Mouse (Mus musculus): ENCODE data around the gene Sgsm1. TPM values are rescaled to one million over a fixed set of nuclear protein-coding genes. Genes with fewer than 3 reads are reported as not detected.

The Sgsm1 gene
- polyA plus RNA-seq, 1 experiment from 2014 or later = 14.8 TPM

DNA sequence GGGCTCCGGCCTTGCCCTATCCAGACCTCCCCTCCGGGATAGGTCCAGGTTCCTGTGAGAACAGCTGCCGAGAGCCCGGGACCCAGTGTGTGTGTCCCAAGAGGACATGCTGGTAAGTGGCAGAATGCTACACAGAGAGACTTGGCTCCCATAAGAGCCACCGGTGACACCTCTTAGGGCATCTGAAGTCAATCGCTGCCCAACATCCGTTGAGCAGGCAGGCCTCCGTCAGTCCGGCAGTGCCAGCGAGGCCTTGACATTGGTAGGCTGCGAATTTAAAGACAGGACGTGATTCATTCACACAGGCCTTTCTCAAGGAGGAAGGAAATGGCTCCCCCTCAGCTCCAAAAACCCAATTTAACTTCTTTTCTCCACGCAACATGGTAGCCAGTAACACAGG lies 100.7 kb downstream of the Sgsm1 start:
- H3K4me2 ChIP-seq (replicated peaks) = no peak overlapping the region
- H3K9me3 ChIP-seq (ENCODE audit: control insufficient read depth, low read length) = no peaks in the 10 kb centered on the region
- 84% methylated on average over 13 of the region's 13 CpGs for WGBS
- no peak overlapping the region for H3K4me3 ChIP-seq (replicated peaks; ENCODE audit: low read length)
- ATAC-seq (ENCODE audit: low FRiP score) (no peak), DNase-seq (ENCODE audit: low spot score) (no peak)
- no peak overlapping the region for H3K9ac ChIP-seq
- H3K36me3 ChIP-seq (replicated peaks; ENCODE audit: control insufficient read depth, insufficient read depth) = no peaks in the 10 kb centered on the region
- no peaks in the 10 kb centered on the region for H3K27me3 ChIP-seq (ENCODE audit: control insufficient read depth, insufficient read depth, low read length)
- H3K4me1 ChIP-seq (replicated peaks; ENCODE audit: control insufficient read depth, insufficient read depth, low read length) = peaks cover 14% of the 10 kb centered on the region
- peak overlapping the region; percentile 60 for H3K27ac ChIP-seq

DNA sequence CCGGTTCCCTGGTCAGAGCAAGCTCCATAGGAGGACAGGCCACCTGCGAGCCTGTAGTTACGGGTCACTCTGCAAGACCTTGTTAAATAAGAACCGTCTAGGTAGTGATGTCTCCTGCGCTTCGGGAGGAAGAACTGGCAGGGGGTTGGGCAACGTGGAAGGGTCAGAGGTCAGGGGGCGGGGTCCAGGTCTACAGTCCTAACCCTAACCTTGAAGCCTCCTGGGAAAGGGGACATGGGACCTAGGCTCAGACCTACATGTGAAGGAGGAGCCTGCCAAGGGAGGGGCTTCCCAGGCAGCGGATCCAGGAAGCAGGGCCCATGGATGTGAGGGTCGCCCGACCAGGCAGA lies 101.2 kb downstream of the Sgsm1 start:
- Histone ChIP-seq H3K27ac (peak overlapping the region; percentile 60), H3K9ac (no peak overlapping the region), H3K27me3 (ENCODE audit: control insufficient read depth, insufficient read depth, low read length) (no peaks in the 10 kb centered on the region), H3K4me1 (replicated peaks; ENCODE audit: control insufficient read depth, insufficient read depth, low read length) (peaks cover 14% of the 10 kb centered on the region), H3K4me2 (replicated peaks) (no peak overlapping the region), H3K4me3 (replicated peaks; ENCODE audit: low read length) (no peak overlapping the region), H3K36me3 (replicated peaks; ENCODE audit: control insufficient read depth, insufficient read depth) (no peaks in the 10 kb centered on the region), H3K9me3 (ENCODE audit: control insufficient read depth, low read length) (no peaks in the 10 kb centered on the region)
- 48% methylated on average over 11 of the region's 11 CpGs for WGBS
- ATAC-seq (ENCODE audit: low FRiP score) (no peak), DNase-seq (ENCODE audit: low spot score) (no peak)

DNA sequence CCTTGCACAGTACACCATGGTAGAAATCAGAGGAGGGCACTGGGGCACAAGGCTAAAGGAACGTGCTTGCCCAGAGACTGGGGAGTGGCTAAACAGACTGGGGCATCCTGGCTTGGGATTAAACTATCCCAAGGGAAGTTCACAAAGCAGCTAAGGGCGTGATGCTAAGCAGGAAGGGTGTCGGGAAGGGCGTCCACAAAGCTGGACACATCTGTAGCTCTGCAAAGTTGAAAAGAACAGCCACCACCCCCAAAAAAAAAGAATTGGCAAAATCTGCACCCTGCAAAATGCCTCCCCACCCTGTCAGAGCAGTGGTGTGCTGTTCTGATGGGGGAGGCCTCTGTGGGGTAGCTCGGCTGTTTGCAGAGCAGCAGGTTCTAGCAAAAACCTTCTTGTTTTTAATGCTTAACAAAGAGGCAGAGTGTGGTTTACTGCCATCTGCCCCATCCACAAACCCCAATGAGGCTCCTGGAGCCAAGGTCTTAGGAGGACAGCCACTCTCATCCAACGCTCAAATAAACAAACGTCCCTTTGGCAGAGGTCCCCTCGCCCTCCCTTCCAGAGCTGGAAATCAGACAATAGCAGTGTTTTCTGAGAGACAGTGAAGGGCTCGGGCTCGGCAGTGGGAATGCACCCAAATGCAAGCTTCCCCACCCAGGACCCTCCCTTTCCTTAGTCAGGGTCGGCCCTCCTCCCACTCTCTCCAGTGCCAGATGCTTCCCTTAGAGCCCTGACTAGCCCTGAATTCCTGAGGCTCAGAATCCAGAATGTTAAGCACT lies 101.8 kb downstream of the Sgsm1 start:
- Histone ChIP-seq H3K9ac (no peak overlapping the region), H3K36me3 (replicated peaks; ENCODE audit: control insufficient read depth, insufficient read depth) (no peaks in the 10 kb centered on the region), H3K27me3 (ENCODE audit: control insufficient read depth, insufficient read depth, low read length) (no peaks in the 10 kb centered on the region), H3K4me2 (replicated peaks) (no peak overlapping the region), H3K27ac (peak overlapping the region; percentile 60), H3K4me1 (replicated peaks; ENCODE audit: control insufficient read depth, insufficient read depth, low read length) (peaks cover 14% of the 10 kb centered on the region), H3K9me3 (ENCODE audit: control insufficient read depth, low read length) (no peaks in the 10 kb centered on the region), H3K4me3 (replicated peaks; ENCODE audit: low read length) (no peak overlapping the region)
- ATAC-seq (ENCODE audit: low FRiP score) (peak; percentile 77; the same call in 1 of the 2 replicates), DNase-seq (ENCODE audit: low spot score) (peak; percentile 62)
- 31% methylated on average over 11 of the region's 11 CpGs for WGBS

DNA sequence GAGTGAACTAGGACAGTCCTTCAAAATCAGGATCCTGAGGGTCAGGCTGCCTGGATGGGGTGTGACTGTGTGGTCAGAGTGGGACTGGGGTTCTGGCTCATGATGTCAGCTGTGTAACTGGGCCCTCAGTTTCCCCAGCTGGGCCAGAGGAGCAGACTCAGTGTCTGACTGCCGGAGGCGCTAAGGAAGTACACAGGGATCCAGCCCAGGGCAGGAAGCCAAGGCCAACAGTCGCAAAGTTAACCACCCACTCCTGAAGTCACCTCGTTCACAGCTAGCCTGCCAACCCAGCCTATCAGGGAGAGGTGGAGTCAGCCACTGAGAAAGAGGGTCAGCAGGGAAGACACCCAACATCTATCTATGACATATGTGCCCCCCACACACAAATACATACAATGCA lies 102.5 kb downstream of the Sgsm1 start:
- H3K9ac ChIP-seq = no peak overlapping the region
- H3K27me3 ChIP-seq (ENCODE audit: control insufficient read depth, insufficient read depth, low read length) = no peaks in the 10 kb centered on the region
- H3K36me3 ChIP-seq (replicated peaks; ENCODE audit: control insufficient read depth, insufficient read depth) = no peaks in the 10 kb centered on the region
- no peak overlapping the region for H3K4me2 ChIP-seq (replicated peaks)
- H3K27ac ChIP-seq = peak overlapping the region; percentile 60; the same call in 1 of the 2 replicates
- DNase-seq (ENCODE audit: low spot score) (no peak), ATAC-seq (ENCODE audit: low FRiP score) (no peak)
- WGBS = 66% methylated on average over 4 of the region's 4 CpGs
- no peak overlapping the region for H3K4me3 ChIP-seq (replicated peaks; ENCODE audit: low read length)
- peaks cover 14% of the 10 kb centered on the region for H3K4me1 ChIP-seq (replicated peaks; ENCODE audit: control insufficient read depth, insufficient read depth, low read length)
- no peaks in the 10 kb centered on the region for H3K9me3 ChIP-seq (ENCODE audit: control insufficient read depth, low read length)

DNA sequence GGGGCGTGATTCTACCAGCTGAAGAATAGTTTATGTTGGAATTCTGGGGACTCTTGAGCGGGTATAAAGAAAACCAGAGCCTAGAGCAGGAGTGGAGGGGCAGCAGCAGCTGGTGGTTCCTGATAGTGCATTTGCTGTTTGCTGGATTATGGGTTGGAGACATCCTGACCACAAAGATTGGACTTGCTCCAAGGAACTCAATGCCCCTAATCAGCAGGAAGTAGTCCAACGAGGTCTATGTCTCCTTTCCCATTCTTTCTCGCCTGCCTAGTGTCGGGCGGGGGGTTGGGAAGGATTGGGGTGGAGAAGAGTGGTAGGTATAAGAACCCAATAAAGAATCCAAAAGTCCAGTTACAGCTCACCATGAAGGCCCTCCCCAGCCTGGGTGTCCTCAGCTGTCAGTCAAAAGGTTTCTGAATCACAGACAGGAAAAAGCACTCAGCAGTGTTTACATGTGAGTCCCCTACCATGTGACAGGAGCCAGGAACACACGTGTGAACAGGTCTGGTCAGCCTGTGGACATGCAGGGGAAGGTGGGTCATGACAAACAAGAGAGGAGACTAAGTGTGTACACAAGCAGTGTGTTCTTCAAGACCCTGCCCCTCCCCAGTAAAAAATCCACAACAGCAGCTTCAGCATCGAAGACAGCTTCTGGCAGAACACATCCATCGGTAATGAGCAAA lies 103.8 kb downstream of the Sgsm1 start:
- 69% methylated on average over 9 of the region's 9 CpGs for WGBS
- no peak overlapping the region for H3K27ac ChIP-seq
- no peak overlapping the region for H3K4me3 ChIP-seq (replicated peaks; ENCODE audit: low read length)
- H3K36me3 ChIP-seq (replicated peaks; ENCODE audit: control insufficient read depth, insufficient read depth) = no peaks in the 10 kb centered on the region
- no peaks in the 10 kb centered on the region for H3K9me3 ChIP-seq (ENCODE audit: control insufficient read depth, low read length)
- ATAC-seq (ENCODE audit: low FRiP score) = no peak
- H3K27me3 ChIP-seq (ENCODE audit: control insufficient read depth, insufficient read depth, low read length) = no peaks in the 10 kb centered on the region
- DNase-seq (ENCODE audit: low spot score) = no peak
- H3K4me1 ChIP-seq (replicated peaks; ENCODE audit: control insufficient read depth, insufficient read depth, low read length) = peaks cover 14% of the 10 kb centered on the region
- no peak overlapping the region for H3K9ac ChIP-seq
- no peak overlapping the region for H3K4me2 ChIP-seq (replicated peaks)

DNA sequence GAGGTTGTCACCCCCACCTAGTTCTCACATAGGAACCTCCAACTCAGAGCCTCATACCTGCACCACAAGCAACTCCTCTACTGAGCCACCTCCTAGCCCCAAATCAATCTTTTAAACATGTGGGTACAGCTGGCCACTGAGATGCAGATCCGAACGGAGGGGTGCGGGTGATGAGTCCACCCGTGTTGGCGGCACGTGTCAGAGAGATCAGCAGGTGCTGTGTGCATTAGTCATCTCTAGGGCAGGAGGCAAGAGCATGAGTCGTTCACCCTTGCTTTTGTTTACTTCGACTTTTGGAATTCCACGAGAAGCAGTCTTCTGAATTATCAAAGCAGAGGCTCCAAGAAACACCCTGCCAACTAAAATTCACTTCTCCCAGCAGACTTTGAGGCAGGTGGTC lies 106.4 kb downstream of the Sgsm1 start:
- DNase-seq (ENCODE audit: low spot score) (no peak), ATAC-seq (ENCODE audit: low FRiP score) (no peak)
- Histone ChIP-seq H3K4me2 (replicated peaks) (no peak overlapping the region), H3K4me1 (replicated peaks; ENCODE audit: control insufficient read depth, insufficient read depth, low read length) (peaks cover 14% of the 10 kb centered on the region), H3K4me3 (replicated peaks; ENCODE audit: low read length) (no peak overlapping the region), H3K36me3 (replicated peaks; ENCODE audit: control insufficient read depth, insufficient read depth) (no peaks in the 10 kb centered on the region), H3K27me3 (ENCODE audit: control insufficient read depth, insufficient read depth, low read length) (no peaks in the 10 kb centered on the region), H3K9ac (no peak overlapping the region), H3K27ac (no peak overlapping the region), H3K9me3 (ENCODE audit: control insufficient read depth, low read length) (no peaks in the 10 kb centered on the region)
- 94% methylated on average over 9 of the region's 9 CpGs for WGBS

DNA sequence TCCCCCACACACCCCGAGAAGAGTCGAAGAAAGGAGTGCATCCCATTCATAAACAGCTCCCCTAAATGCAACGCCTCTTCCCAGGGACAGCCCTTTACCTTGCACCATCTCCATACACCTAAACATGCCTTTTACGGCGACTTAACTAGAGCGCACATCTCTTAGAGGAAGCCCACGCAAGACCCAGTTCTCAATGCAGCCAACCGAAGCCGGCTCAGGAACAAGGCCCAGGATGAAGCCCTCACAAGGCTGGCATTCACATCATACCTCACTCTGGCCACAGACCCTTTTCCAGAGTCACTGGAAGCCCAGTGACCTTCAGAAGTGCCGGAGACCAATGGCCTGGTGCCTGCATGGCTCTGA lies 110.8 kb downstream of the Sgsm1 start:
- Histone ChIP-seq H3K27me3 (ENCODE audit: control insufficient read depth, insufficient read depth, low read length) (no peaks in the 10 kb centered on the region), H3K4me2 (replicated peaks) (no peak overlapping the region), H3K4me3 (replicated peaks; ENCODE audit: low read length) (no peak overlapping the region), H3K27ac (no peak overlapping the region), H3K4me1 (replicated peaks; ENCODE audit: control insufficient read depth, insufficient read depth, low read length) (no peaks in the 10 kb centered on the region), H3K9me3 (ENCODE audit: control insufficient read depth, low read length) (no peaks in the 10 kb centered on the region), H3K36me3 (replicated peaks; ENCODE audit: control insufficient read depth, insufficient read depth) (no peaks in the 10 kb centered on the region), H3K9ac (no peak overlapping the region)
- ATAC-seq (ENCODE audit: low FRiP score) (no peak), DNase-seq (ENCODE audit: low spot score) (no peak)
- 88% methylated on average over 10 of the region's 10 CpGs for WGBS

DNA sequence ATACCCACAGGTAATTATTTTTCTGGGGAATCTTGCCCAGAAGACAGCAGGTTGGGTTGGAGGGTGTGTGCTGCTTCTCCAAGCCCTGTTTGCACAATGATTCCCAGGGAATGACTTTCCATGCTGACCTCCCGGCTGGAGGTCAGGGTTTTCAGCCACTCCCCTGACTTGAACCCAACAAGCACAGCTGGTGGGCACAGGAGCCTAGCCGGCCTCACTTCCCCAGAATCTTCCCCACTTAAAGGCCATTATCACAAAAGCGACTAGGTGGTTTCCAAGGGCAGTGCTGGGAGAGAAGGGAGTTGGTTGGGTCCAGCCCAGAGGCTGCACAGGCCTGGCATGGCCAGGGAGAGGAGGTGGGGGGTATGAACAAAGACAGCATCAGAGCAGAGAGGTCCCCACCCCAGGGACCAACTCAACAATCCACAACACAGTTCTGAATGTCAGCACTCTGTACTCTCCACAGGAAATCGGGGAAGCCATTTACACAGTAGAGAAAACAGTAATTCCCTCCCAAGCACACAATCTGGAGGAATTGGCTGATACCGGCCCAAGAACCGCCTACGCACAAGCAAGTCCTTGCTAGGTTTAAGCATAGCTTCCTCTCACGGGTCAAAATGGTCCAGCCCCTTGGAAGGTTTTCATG lies 111.3 kb downstream of the Sgsm1 start:
- 50% methylated on average over 8 of the region's 8 CpGs for WGBS
- H3K36me3 ChIP-seq (replicated peaks; ENCODE audit: control insufficient read depth, insufficient read depth) = no peaks in the 10 kb centered on the region
- ATAC-seq (ENCODE audit: low FRiP score) = no peak
- no peak for DNase-seq (ENCODE audit: low spot score)
- H3K4me2 ChIP-seq (replicated peaks) = no peak overlapping the region
- H3K4me1 ChIP-seq (replicated peaks; ENCODE audit: control insufficient read depth, insufficient read depth, low read length) = no peaks in the 10 kb centered on the region
- H3K9me3 ChIP-seq (ENCODE audit: control insufficient read depth, low read length) = no peaks in the 10 kb centered on the region
- H3K27me3 ChIP-seq (ENCODE audit: control insufficient read depth, insufficient read depth, low read length) = no peaks in the 10 kb centered on the region
- 0 out of 2 replicates have a peak overlapping the region, but pooled peaks have one; percentile 5 for H3K27ac ChIP-seq
- H3K9ac ChIP-seq = no peak overlapping the region
- H3K4me3 ChIP-seq (replicated peaks; ENCODE audit: low read length) = no peak overlapping the region

DNA sequence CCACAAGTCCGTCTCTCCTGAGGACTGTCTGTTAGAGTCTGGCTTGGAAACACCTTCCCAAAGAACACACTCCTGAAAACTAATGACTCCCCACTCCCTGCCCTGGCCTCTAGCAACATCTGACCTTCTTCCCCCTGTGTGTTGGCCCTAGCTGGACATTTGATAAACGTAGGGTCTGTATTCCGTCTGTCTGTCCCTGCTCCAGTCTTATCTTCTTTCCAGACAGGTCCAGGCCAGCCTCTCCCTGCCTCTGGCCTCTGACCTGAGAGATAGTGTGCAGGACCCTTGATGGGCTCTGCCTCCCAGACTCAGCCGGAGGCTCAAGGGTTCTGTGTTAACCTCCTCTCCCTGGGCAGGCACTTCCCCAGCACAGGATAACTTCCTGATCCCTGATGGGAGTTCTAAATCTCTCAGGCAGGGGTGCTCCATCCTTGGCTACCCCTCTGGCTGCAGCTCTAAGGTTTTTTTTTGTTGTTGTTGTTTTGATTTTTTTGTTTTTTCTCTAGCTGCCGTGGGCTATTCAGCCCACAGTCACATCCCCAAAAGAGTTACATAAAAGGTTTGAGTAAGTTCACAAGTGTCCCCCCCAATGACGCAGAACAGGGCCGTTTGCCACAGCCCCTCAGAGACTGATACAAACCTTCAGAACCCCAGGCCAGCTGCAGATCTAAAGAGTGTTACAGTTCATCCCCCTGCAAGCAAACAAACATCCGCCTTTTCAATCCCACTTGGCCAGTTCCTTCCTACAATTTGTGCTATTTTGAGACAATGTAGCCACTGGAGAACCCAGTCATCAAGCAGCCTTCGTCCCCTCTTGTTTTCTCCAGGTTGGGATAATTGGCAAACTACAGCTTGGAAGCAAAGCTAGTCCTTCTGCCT lies 113.4 kb downstream of the Sgsm1 start:
- no peak overlapping the region for H3K4me2 ChIP-seq (replicated peaks)
- no peaks in the 10 kb centered on the region for H3K9me3 ChIP-seq (ENCODE audit: control insufficient read depth, low read length)
- WGBS = 71% methylated on average over 9 of the region's 9 CpGs
- no peaks in the 10 kb centered on the region for H3K27me3 ChIP-seq (ENCODE audit: control insufficient read depth, insufficient read depth, low read length)
- ATAC-seq (ENCODE audit: low FRiP score) (no peak), DNase-seq (ENCODE audit: low spot score) (no peak)
- H3K4me1 ChIP-seq (replicated peaks; ENCODE audit: control insufficient read depth, insufficient read depth, low read length) = 0 out of 2 replicates have a peak, but pooled peaks cover 4% of the 10 kb centered on the region
- 0 out of 2 replicates have a peak overlapping the region, but pooled peaks have one; percentile 41 for H3K27ac ChIP-seq
- H3K36me3 ChIP-seq (replicated peaks; ENCODE audit: control insufficient read depth, insufficient read depth) = no peaks in the 10 kb centered on the region
- no peak overlapping the region for H3K9ac ChIP-seq
- H3K4me3 ChIP-seq (replicated peaks; ENCODE audit: low read length) = no peak overlapping the region
